Mouse (Mus musculus) T-cell, adult 2 months (primary cell): ENCODE results near the gene Sae1.
"Not testable (repeated sequence)": the region's sequence is repeated elsewhere in the genome, so short reads cannot be mapped to it uniquely, and the experiment has no call there.

Experiments used
- DNase-seq: peaks from one replicate; pipeline ENCODE4 v3.0.0; 2022; ENCODE audit warnings: low spot score

The Sae1 gene

DNA sequence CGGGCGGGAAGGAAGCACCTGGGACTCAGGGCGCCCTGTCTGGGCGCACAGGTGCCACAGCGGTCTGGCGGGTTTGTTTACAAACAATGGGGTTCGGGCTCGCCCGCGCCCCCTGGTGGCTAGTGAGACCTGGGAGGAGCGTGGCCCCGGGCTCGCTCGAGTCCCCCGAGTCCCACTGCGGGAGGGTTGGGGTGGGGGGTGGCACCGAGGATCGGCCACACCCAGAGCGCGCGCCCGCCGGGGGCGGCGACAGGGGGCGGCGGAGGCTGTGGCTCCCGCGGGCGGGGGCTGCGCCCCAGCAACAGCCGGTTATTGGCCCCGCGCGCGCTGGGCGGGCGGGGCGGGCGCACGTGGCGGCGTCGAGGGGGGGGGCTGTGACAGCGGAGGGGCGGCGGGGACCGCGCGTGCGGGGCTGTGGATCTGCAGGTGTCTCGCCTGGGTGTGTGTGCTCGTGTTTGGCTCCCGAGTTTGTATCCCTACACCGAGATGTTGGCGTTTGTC lies 77.5 kb downstream of the Sae1 start:
- peak; percentile 91 for DNase-seq

DNA sequence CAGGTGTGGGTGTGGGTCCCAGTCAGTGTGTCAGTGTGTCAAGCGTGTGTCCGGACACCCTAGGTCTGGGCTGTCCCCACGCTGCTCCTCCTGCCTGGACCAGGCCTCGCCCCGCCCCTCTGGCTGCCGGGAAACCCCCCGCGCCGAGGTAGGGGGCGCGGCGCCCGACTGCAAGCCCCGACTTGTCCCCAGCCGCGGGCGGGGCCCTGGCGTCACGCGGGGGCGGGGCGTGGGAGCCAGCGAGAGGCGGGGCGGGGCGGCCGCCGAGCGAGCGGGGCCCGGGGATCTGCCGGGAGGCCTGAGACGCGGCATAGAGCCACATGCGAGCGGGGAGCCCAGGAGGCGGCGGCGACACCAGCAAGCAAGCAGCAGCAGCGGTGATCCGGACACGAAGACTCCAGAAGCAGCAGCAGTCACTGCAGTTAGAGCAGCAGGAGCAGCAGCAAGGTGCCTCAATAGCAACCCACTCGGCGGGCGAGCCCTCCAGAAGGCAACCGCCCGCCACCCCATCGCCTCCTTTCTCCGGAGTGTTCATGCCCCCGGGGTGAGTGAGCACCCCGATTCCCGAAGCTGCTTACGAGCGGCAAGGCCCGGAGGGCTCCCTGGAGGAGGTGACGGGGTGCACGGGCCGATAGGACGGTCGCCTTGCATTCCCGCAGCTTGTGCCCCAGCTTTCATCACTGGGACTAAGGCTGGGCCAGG lies 78.1 kb downstream of the Sae1 start:
- DNase-seq: peak; percentile 91

DNA sequence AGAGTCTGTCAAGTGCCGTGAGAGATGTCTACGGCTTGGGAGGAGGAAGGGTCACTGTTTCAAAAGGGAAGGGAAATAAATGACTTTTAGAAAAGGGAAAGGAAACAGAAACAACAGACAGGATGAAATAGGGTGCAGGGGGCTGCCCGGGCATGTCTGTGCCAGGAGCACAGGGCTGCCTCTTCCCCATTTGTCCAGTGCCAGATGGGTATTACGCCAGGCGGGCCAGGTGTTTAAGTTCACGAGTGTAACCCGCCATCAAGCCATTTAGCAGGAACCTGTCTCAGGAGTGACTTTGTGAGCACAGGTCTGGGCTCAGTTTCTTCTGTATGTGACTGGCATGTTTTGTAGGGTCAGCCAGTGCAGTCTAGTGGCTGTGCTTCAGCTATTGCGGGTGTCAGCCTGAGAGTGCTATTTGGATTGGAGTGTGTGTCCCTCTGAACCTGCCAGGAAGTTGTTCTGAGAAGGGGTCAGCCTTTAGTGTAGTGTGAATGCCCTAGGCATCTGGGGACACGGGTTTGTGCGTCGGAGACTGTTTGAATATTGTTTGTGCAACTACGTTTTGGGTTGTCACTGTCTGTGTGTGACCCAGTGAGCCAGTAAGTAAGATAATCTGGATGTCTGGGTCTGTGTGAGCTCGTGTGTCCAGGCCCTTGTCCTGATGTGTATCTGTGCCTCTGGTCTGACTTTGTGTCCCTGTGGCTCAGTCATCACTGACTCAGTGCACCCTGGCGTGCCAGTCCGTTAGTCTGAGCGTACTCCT lies 78.9 kb downstream of the Sae1 start:
- DNase-seq: no peak

DNA sequence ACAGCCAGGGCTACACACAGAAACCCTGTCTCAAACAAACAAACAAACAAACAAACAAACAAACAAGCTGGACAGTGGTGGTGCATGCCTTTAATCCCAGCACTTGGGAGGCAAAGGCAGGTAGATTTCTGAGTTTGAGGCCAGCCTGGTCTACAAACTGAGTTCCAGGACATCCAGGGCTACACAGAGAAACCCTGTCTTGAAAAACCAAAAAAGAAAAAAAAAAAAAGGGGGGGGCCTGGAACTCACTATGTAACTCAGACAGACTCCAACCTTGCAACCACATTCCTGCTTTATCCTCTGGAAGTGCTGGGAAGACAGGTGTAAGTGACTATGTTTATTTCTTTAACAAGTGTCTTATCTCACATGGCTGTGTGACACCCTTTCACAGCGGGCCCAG lies 79.5 kb downstream of the Sae1 start, which contains the start of gene Bbc3:
Bbc3 (plus strand) TSS at position 301 of the 400 bp plus-strand sequence.
- not testable (repeated sequence) for DNase-seq

DNA sequence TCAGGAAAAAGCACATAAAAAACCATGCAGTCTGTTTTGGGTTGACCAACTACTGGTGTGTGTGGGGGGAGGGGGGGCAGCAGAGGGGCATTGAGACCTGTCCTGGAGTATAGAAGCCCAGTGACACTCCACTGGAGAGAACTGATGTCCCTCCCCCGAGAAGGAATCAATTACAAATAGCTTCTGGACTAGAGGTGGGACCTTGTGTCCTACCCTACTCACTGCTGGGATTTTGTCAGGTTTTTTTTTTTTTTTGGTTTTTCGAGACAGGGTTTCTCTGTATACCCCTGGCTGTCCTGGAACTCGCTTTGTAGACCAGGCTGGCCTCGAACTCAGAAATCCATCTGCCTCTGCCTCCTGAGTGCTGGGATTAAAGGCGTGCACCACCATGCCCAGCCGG lies 80.5 kb downstream of the Sae1 start:
- not testable (repeated sequence) for DNase-seq

DNA sequence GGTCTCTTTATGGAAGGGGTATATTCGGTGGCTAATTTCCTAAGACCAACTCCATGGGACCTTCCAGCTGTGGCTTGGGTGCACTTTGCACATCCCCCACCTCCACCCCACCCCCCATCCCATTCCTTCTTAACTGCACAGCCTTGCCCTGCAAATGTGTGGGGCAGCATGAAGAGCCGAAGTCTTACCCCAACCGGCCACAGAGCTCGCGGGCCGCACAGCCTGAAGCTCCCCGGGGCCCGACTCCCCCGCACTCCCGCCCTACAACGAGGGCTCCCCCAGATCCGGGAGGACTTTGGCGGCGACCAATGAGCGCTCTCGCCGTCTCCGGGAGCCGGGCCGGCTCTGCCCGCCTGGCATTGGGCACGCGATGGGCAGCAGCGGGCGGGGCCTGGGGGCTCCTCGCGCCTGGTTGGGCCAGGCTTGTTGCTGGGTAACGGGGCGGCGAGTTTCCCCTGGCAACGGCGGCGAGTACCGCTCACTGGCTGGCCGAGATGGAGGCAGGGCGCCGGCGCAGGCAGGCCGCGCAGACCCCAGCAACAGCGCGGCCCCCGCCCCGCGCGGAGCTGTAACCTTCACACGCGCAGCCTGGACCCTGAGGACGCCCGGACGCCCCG lies 88.1 kb downstream of the Sae1 start:
- DNase-seq: peak; percentile 57

DNA sequence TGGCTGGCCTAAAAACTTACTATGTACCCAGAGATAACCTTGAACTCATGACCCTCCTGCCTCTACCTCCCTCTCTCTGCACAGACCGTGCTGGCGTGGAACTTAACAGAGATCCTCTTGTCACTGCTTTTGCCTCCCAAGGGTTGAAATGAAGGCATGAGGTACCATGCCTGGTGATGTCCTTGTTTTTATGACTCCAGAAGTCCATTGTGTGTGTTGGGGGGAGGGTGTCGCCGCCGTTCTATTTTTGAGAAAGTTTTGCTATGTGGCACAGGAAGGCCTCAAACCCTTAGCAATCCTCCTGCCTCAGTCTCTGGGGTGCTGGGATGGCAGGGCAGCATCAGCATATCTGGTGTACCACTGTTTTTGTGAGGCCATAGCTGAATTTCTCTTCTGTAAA lies 88.7 kb downstream of the Sae1 start:
- no peak for DNase-seq

DNA sequence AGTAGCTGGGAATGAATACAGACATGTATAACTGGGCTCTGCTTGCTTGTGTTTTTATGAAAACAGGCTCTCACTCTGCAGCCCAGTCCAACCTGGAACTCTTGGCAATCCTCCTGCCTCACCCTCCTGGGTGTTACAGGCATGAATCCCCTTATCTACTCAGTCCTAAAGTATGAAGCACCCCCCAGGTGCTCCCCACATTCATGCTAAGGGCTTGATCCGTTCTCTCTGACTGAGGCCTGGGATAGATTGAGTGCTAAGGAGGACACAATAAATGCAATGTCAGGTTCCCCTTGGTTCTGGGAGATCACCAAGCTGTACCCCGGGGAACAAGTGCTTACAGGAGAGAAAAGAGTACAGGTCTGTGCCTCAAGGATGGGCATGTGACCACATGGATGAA lies 90.0 kb downstream of the Sae1 start:
- no peak for DNase-seq

DNA sequence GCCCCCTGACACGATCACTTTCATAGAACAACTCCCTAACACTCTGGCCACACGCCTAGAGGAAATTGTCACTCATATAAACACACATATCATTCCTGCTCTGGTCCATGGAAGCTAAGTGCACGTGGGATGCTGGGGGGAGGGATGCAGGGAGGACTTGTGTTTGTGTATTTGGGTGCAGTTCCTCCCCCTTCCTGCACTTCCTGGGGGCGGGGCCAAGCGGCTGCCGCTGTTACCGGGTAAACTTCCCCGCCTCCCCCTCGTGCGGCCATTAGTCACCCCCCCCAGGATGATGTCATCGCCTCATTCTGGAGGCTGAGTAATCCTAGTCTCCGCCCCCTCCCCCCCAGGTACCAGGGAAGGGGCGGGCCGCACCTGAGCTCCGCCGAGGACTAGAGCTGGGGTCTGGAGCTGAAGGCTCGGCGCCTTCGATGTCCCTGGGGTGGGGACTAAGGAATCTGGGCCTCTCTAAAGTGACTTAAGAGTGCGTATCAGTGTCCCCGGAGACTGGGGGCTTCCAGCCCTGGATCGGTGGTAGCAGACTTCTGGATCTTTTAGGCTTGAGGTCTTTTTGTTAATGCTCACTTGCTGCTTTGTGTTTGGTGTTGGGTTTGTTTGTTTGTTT lies 90.7 kb downstream of the Sae1 start:
- peak; percentile 89 for DNase-seq

DNA sequence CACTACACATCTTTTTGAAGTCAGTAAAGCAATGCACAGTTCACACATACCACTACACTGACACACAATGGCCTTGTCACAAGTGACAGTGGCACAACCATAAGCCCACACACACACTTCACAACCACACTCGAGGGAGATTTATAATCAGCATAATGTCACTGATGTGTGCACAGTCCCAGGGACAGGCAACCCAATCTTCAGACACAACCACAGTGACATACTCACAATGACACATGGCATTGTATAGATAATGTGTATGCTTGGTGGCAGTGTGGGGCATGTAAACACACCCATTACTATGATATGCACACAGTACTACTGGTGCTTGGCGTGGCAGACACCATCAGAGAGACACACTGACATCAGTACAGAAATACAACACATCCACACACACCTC lies 91.5 kb downstream of the Sae1 start:
- DNase-seq: no peak

DNA sequence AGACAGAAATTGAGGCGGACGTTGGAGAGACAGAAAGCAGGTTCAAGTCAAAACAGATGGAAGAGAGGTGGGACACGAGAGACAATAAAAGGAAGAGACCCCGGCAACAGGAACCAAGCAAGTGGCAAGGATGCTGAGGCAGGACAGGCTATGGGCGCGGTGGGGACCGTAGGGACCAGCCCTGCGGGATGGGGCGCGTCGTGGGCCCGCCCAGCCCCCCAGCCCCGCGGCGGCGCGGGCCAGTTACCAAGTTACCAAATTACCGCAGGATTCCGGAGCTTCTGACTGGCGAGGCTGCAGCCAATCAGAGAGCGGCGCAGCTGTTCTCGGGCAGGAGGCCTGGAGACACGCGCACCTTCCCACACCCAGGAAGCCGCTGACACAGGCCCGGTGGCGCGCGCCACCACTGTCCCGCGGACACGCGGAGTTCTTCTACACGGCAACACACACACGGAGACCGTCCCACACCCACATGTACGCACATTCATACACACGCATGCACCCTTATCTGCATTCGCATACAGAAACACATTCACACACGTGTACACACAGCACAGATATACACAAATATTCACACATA lies 92.2 kb downstream of the Sae1 start:
- DNase-seq: peak; percentile 82

DNA sequence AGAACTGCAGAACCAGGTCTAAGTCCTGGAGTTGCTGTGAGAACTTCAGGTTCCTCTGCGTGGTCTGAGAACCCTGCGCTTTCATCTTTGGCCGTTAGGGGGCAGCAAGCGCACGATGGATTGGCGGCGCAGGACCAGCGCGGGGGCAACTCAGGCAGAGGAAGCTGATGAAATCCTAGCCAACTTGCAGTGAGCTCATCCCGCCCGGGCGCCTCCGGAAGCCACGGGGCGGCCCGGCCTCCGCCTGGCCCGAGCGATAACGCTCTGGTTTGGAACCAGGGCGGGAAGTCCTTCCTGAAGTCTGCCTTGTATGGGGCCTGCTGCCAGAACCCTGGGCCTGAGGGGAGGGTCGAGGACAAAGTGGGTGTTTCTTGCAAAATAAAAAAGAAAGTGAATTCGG lies 92.8 kb downstream of the Sae1 start:
- peak; percentile 94 for DNase-seq

DNA sequence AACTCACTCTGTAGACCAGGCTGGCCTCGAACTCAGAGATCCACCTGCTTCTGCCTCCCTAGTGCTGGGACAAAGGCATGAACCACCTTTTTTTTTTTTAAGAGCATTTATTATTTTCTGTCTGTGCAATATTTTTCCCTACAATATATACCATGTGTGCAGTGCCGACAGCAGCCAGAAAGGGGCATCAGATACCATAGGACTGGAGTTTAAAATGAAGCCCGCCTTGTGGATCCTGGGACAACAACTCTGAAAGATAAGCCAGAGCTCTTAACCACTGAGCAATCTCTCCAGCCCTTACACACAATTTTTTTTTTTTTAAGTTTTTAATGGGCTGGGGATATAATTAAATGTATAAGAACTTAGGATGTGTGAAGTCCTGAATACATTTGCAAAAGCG lies 93.3 kb downstream of the Sae1 start:
- DNase-seq: peak; percentile 55

DNA sequence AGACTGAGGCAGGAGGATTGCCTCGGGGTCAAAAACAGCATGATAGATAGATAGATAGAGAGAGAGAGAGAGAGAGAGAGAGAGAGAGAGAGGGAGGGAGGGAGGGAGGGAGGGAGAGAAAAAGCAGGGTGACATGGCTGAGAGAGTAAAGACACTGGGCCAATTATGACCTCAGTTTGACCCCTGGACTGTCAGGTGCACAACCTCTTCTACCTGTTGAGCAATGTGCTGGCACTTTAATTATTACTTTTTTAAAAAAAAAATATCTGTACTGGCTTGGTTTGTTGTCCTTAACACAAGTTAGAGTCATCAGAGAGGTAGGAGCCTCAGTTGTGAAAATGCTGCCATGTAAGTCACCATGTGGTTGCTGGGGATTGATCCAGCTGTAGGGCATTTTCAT lies 99.8 kb downstream of the Sae1 start:
- no peak for DNase-seq

DNA sequence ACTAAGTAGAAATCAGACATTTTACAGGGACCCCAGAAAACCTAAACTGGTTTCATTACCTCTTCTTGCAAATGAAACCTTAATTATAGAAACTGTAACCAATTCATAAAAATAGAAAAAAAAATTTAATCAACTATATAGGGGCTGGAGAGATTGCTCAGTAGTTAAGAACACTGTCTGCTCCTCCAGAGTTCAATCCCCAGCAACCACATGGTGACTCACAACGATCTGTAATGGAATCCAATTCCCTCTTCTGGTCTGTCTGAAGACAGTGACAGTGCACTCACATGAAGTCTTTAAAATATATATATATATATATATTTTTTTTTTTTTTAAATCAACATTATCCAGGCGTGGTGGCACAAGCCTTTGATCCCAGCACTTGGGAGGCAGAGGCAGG lies 100.6 kb downstream of the Sae1 start:
- no peak for DNase-seq

DNA sequence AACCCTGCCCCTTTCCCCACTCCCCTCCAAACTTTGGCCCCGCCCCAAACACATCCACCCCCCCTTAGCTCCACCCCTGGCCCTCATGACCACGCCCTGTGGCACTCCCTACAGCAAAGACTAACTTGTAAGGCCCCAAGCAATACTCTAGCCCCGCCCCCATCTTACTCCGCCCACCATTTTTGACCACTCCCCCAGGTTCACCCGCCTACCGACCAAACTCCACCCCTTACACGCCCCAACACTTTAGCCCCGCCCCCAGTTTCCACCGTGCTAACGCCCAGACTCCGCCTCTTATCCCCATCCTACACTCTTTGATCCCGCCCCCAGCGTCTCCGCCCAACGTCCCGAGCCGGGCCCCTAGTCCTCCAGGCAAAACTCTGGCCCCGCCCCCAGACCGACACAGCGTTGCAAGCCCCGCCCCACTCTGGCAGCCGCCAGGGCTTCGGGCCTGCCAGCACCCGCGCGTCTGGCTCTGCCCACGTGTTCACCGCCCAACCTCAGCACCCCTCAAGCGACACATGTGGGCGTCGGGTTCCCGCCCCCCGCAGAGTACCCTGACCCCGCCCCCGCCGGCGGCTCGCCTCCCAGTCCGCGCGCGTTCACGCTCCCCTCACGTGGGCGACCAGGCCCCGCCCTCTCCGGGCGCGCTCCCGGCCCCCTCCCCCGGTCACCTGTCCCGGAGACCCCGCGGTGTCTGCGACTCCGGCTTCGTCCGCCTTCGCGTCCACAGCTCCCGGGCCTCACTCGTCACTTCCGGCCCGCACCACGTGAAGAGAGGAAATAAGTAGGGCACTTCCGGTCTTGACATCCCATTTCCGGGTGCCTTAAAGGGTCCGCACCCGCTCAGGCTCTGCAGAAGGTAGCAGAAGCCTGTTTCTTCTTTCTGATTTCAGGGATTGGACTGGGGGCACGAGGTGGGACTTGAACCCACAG lies 101.3 kb downstream of the Sae1 start, which contains the start of gene Ccdc9:
Ccdc9 (minus strand) TSS at position 770 of the 936 bp plus-strand sequence.
- DNase-seq: peak; percentile 99

DNA sequence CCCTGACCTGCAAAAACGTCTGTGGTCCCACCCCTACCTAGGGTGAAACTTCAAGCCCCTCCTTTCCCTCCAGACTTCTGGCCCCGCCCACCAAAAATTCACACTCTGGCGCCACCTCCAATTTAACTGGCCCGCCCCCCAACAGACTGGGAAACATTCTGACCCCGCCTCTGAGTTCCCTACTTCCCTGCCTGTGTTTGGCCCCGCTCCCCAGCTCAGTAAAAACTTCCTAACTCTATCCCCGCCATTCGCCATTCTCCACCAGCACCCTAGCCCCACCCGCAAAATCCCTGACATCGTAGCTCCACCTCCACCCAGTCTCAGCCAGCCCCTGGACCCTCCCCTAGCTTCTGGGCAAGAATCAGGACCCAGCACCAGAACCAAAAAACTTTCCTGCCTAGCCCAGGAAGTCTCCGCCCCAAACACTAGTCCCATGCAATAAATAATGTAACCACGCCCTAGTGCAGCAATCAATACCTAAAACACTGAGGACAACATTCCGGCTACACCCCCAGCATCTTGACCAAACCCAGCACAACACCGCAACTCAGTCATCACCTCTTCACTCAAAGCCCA lies 102.1 kb downstream of the Sae1 start:
- DNase-seq: peak; percentile 38

DNA sequence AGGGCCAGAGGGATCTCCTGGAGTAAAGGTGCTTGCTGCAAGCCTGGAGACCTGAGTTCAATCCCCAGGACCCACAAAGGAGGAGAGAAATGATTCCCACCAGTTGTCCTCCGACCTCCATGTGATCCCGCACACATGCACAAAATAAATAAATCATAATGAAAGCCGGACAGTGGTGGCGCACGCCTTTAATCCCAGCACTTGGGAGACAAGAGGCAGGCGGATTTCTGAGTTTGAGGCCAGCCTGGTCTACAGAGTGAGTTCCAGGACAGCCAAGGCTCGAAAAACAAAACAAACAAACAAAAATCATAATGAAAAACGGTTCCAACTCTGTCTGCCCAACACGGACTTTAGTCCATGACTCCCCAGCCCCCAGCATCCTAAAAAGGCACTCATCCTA lies 102.7 kb downstream of the Sae1 start:
- no peak for DNase-seq

DNA sequence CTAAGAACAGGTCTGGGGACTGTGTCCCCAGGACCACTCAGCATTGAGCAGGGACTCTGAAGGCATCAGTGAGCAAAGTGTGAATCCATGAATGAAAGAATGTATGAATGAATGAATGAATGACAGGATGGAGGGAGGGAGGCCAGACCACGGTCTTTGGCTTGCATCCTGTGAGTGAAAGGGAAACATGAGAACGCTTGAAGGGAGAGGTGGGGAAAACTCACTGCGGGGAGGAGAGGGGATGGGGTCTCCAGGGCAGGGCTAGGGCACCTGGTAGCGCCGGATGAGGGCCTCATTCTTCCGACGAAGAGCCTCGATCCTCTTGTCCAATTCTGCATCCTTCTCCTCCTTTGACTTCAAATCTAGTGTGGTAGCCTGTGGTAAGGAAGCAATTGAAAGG lies 103.6 kb downstream of the Sae1 start:
- DNase-seq: no peak

DNA sequence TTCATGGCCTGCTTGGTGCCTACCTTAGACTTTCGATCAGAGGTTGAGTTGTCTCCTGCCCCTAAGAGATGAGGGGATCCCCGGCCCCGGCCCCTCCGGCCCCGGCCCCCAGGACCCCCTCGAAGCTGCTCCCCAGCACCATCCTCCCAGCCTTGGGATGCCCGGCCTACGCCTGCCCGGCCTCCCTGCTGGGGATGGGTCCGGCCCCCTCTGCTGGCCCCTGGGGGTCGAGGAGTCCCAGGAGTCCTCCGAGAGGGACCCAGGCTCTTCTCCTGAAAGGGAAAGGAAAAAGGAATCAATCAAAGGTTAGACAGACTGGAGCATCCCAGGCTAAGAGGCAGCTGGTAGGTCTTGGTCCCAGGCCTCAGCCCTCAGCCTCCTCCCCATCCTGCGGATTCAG lies 105.3 kb downstream of the Sae1 start:
- no peak for DNase-seq

DNA sequence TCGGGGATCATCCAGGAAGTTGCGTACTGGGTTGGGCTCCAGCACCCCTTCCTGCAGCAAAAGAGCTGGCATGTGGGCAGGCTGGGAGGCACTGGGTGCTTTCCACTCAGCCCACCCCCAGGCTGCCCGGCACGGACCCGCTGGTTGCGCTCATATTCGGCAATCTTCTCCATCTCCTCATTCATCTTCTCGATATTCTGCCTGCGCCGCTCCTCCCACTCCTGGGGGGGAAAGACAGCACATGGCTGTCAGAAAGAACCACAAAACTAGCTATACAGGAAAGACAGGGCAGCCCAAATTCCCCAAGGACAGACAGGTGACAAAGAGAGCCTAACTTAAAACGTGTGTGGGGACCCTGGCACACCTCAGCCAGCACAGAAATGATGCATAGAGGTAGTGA lies 106.9 kb downstream of the Sae1 start:
- DNase-seq: no peak
